Mouse (Mus musculus) layer of hippocampus, postnatal 36 days (tissue): Measurements from ENCODE around the gene Mon1b. TPM values are rescaled to one million over a fixed set of nuclear protein-coding genes. Genes with fewer than 3 reads are reported as not detected.

Experiments used
- DNase-seq, 2 experiments: peaks; one replicate each; pipeline ENCODE4 v3.0.0; 2022
- total RNA-seq, 2 experiments: library from RNA; stranded (reverse); gene quantifications; 2 replicates each; pipeline ENCODE4 v1.2.3; 2021

The Mon1b gene
- total RNA-seq: 10 to 100 TPM; 23.9 to 25.8 TPM

GRCm38 (mm10) chr8:113634670-113635591 lies at the start of gene Mon1b:
TSS of gene Mon1b (plus strand) at chr8:113635587.
- peak; percentile 98 to 99 for DNase-seq

DNA sequence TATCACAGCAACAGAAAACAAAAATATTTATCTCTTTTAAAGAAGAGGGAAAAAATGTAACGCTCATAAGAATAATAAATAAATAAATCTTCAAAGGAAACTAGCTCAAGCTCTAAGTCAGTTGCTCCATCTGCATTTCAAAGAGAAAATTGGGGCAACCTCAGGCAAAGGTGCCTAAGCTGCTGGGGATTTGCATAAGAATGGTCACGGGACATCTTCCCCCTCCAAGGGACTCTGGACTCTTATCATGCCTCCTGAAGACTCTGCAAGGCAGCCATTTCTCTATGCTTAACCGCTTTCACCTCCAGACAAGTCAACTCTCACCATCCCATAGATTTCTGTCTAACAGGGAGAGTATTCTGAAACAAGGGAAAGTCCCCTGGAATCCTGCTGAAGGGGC lies 37.0 kb upstream of the Mon1b start:
- no peak for DNase-seq

- DNase-seq: no peak
Measured at GRCm38 (mm10) chr8:113632634-113633033, 2.8 kb upstream of the Mon1b start.

- no peak for DNase-seq
Measured at GRCm38 (mm10) chr8:113634161-113634560, 1.2 kb upstream of the Mon1b start.

DNA sequence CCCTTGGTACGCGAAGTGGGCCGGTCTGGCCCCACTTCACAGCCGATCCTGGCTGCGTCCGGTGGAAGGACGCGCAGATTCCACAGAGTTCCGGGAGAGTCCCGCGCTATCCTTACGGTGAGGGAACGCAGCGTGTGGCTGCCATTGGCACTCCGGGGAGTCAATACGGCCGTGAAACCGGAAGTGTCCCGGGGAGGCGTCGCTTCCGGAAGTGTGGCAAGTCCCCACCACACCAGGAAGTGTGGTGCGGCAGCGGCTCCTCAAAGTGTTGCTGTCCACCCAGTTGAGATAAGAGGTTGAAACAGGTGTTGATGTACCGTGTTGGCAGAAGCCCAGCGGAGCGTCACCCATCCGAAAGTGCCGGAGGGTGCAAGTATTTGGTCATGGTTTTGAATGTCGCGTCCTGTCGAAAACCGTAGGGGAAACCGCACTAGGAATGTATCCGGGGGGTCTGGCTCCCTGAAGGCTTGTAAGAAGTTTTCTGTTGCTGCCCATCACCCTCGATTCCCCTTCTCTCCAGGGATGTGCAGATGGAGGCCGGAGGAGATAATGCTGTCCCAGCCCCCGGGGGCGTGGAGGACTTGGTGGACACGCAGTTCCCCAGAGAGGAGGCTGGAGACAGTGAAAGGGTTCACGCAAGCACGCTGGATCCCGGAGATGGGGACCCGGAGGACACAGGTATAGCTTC lies 349 bp downstream of the Mon1b start:
- no peak for DNase-seq

- no peak for DNase-seq
Measured at GRCm38 (mm10) chr8:113636280-113636628, 867 bp downstream of the Mon1b start.

DNA sequence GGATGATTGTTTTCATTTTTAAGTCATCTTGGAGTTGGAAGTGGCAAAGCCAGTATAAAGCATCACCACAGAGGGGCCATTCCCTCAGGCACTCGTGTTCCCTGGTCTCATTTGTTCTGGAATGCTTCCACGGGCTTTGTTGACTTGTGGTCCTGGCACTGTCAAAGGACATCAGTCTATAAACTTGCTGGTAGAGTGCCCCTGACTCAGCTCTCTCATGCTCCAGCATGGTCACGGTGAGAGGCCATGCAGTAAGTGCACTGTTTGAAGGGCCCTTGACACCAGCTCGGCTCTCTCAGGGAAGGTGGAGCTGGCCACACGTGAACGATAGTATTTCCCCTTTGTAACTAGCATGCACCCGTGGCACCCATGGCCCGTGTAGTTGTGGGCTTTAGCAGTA lies 5.0 kb downstream of the Mon1b start:
- no peak for DNase-seq

GRCm38 (mm10) chr8:113642926-113643325 lies 7.5 kb downstream of the Mon1b start, which contains the start of gene Syce1l:
TSS of gene Syce1l (plus strand) at chr8:113643213.
- no peak for DNase-seq

- DNase-seq: no peak
Measured at GRCm38 (mm10) chr8:113643479-113644210, 8.3 kb downstream of the Mon1b start.

DNA sequence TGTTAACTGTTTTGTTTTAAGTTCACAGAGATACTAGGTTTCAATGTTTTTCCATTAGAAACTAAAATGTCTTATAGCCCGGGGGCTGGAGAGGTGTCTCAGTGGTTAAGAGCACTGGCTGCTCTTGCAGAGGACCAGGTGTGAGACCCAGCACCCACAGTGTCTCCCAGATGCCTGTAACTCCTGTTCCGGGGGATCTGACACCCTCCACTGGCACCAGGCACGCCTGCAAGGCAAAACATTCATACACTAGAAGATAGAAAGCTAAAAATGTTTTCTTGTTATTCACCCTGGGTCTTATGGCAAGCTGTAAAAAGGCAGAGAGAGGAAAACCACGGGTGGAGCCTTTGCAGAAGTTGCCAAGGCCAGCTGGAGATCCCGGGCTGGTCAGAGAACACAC lies 9.8 kb downstream of the Mon1b start:
- no peak for DNase-seq

GRCm38 (mm10) chr8:113652450-113652849 lies 17.1 kb downstream of the Mon1b start:
- DNase-seq: no peak

GRCm38 (mm10) chr8:113653151-113653550 lies 17.8 kb downstream of the Mon1b start:
- no peak for DNase-seq

DNA sequence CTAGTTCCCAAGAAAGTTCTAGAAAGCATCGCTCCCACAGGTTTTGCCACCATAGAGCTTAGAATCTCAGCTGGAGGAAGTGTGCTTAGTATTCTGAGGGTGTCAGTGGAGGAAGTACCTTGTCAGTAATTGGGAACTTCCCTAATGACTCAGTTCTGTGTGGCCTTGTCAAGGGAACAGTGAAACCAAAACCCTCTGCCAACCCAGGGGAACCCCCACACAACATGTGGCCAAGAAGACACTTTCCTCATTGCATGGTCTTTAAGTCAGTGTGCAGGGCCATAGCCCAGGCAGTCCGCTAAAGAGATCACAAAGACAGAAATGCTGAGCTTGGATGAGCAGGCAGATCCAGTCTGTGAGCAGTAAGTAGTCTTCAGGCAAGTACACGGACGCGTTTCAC lies 20.8 kb downstream of the Mon1b start:
- no peak for DNase-seq

DNA sequence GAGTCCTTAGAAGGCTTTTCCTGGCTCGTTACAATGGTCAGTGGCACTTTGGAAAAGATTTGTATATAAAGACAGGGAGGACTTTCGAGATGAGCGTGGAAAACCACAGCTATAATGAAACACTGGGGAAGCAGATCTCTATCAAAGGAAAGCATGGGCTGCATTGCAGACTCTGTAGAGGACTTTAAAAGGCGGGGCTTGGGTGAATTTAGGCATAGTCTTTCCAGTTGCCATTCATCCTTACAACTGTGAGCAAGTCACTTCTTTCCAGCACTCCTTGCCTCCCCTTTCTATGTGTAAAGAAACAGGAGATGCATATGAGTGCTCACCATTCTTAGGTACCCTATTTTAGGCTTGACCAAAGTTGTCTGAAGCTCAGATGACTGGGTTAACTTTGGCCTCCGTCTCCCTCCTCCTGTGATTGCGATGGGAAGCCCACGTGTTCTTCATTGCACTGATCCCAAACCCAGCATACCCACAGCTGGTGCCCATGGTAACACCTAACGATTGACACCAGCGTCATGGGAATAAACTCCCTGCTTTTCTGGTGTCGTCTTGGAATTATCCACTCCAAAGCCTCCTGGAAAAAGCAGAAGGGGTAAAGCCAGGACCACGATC lies 21.4 kb downstream of the Mon1b start:
- DNase-seq: no peak

DNA sequence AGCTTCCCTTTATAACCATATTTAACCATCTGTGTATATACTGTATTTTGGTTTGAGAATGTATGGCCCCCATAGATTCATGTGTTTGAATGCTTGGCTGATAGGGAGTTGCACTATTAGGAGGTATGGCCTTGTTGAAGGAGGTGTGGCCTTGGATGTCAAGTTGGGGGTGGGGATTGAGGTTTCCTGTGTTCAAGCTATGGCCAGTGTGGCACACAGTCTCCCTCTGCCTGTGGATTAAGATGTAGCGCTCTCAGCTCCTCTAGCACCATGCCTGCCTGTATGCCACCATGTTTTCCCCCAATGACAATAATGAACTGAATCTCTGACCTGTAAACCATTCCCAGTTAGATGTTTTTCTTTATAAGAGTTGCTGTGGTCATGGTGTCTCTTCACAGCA lies 24.7 kb downstream of the Mon1b start:
- no peak for DNase-seq

DNA sequence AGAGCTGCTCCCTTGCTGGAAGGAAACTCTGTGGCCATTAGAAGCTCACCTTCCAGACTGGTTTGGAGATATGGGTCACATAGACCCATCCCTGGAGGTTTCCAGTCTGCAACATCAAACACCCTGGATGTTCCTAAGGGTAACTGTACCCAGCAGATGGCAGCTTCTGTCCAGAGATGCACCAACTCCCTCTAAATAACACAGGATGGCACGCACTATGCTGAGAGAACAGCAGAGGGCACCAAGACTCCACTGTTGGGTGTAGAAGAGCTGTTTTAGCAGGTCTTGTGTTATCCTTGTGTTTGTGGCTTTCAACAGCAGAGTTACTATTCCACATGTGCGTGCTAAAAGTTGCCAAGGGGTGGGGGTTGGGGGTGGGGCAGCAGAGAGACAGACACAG lies 29.2 kb downstream of the Mon1b start:
- peak; percentile 82 to 84 for DNase-seq

- no peak for DNase-seq
Measured at GRCm38 (mm10) chr8:113665036-113665435, 29.6 kb downstream of the Mon1b start.

DNA sequence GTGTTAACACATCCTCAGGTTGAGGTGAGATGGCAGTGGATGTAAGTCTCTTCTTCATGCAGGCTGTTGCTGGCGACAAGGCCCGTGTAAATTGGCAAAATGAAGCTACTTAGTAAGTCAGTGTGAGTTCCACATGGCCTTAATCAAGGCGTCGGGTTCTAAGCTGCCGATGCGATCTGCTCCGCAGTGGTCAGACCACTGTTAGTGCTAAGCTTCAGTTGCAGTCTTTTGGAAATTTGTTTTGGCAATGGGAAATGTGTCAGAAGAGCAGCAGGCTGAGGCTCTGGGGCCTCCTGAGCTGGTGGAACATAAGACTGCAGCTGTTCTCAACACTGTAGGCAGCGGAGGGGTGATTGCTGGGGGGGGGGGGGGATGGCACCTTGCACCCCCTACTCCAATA lies 30.6 kb downstream of the Mon1b start:
- no peak for DNase-seq

DNA sequence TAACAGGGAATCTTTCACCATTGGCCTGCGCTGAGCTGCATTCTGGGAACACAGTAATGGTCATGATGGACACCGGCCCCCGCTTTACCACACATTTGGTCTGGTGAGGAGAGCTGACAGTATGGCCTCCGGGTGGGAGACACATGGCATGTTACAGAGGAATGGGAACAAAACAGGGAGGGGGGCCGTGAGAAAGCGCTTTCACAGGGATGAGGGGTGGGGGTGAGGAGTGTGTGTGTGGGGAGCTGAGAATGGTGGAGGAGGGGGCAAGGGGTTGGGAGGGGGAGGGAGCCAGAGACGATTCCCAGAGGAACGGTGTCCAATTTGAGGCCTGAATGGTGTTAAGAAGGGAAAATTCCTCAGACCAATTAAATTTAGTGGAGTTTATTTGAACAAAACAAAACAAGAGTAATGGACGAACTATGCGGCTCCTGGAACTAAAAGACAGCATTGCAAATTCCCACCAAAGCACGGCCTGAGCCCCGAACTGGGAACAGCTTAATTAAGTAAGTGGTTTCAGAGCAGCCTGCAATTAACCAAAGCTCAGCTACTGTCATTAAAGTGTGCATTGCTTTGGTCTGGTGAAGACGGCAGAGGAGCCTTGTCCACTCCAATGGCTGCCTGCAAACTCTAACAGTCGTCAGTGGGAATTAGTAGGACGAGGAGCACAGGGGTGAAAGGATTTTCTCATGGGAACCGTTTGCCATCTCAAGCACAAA lies 31.5 kb downstream of the Mon1b start:
- DNase-seq: no peak

GRCm38 (mm10) chr8:113669924-113670323 lies 34.5 kb downstream of the Mon1b start:
- no peak for DNase-seq

DNA sequence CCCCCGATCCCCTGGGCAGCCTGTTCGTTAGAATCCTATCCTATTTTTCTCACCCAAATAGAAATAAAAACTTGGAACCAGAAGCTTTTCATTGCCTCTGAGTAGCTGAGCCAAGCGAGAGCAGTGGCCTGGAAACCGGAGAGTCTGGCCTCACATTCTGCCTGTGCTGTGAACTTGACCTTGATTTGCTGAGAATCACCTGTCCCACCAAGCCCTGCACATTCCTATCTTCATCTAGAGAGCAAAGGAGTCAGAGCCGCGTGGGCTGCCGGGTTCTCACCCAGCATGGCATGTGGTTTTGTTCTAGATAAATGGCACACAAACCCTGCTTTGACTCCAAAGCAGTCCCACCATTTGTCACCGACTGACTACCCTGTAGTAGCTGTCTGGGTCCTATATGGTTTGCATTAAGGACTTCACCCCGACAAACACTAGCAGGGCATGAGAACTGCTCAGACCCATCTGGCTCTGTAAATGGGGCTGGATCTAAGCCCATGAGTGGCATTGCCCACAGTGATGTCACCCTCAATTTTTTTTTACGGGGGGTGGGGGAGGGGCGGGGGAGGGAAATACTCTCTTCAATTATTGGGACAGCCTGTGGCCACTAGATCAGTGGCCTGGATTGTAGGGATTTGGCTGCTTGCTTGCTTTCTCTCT lies 37.3 kb downstream of the Mon1b start:
- no peak for DNase-seq
